Mouse (Mus musculus): ENCODE measurements around the gene Gm20906. TPM values are rescaled to one million over a fixed set of nuclear protein-coding genes. Genes with fewer than 3 reads are reported as not detected.
"Not testable (repeated sequence)": the region's sequence is repeated elsewhere in the genome, so short reads cannot be mapped to it uniquely, and the experiment has no call there.

Gm20906 gene
- total RNA-seq (2021): not detected
- long read RNA-seq, experiment 1: 0 reads
- long read RNA-seq, experiment 2: 0 reads

DNA sequence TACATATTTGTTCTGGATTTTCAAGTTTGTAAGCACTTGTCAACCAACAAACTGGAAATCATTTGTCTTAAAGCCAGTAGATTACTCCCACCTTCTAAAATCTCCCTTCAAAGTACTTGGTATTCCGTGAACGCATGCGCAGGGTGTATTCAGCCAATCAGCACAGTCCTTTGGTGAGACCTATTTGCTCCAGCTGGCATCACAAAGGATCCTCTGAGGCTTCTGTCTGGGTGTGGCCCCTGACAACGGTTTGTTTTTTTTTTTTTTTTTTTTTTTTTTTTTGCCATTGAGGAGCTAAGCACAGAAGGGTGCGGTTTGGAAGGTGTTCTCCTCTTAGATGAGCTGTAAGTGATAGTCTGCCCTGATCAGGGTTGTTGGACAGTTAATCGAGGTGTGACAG lies at the start of gene Gm20906:
Gene Gm20906 (plus strand): TSS at position 301 of the 400 bp plus-strand sequence.
- not testable (repeated sequence) for DNase-seq
